Mouse (Mus musculus) kidney, embryonic 15.5 days (tissue): ENCODE data around the gene Pknox1. TPM values are rescaled to one million over a fixed set of nuclear protein-coding genes. Genes with fewer than 3 reads are reported as not detected.

Experiments
- ATAC-seq: fragments of 200-750 bp; cut with Nextera tagmentation; replicated peaks from 2 replicates; pipeline ENCODE4 v1.8.0; 2017; ENCODE audit warnings: moderate TSS enrichment; ENCODE audit not compliant: low FRiP score
- H3K27ac ChIP-seq: fragments of 300-500 bp; sonication (generic); 2 replicates; pipeline ENCODE4 v1.5.1; 2015; ENCODE audit warnings: mild to moderate bottlenecking, inconsistent platforms
- H3K27me3 ChIP-seq: fragments of 300-500 bp; sonication (generic); 2 replicates; pipeline ENCODE4 v1.6.1; 2015; ENCODE audit warnings: inconsistent platforms
- H3K36me3 ChIP-seq: fragments of 300-500 bp; sonication (generic); 2 replicates; pipeline ENCODE4 v1.6.1; 2015; ENCODE audit warnings: inconsistent platforms
- H3K4me1 ChIP-seq: fragments of 300-500 bp; sonication (generic); 2 replicates; pipeline ENCODE4 v1.6.1; 2015; ENCODE audit warnings: inconsistent platforms
- H3K4me2 ChIP-seq: fragments of 300-500 bp; sonication (generic); 2 replicates; pipeline ENCODE4 v1.6.1; 2015; ENCODE audit warnings: moderate library complexity, mild to moderate bottlenecking, inconsistent platforms
- H3K4me3 ChIP-seq: fragments of 300-500 bp; sonication (generic); replicated peaks from 2 replicates; pipeline ENCODE4 v1.5.1; 2015; ENCODE audit warnings: mild to moderate bottlenecking, inconsistent platforms
- H3K9ac ChIP-seq: fragments of 300-500 bp; sonication (generic); 2 replicates; pipeline ENCODE4 v1.6.1; 2015; ENCODE audit warnings: mild to moderate bottlenecking, inconsistent platforms
- H3K9me3 ChIP-seq: fragments of 300-500 bp; sonication (generic); replicated peaks from 2 replicates; pipeline ENCODE4 v1.6.1; 2016; ENCODE audit warnings: inconsistent platforms
- WGBS: fragments of 180-500 bp; shearing (Covaris S2); methylation state at CpG from one replicate; pipeline ENCODE4 v1.1.7; 2015; ENCODE audit warnings: mixed read lengths; 5-methylcytosine and 5-hydroxymethylcytosine counted together
- microRNA-seq: library from miRNA; unstranded; fragments of <30 nt; microRNA quantifications from one replicate; pipeline ENCODE4, GENCODE M21; 2016
- polyA plus RNA-seq: library from polyadenylated mRNA; unstranded; fragments of >200 nt; fragmentation: Nextera tagmentation; extraction: Ambion mirVana; gene quantifications from 2 replicates; pipeline ENCODE4 v1.2.1, GENCODE M21; 2015

Pknox1 gene
- polyA plus RNA-seq, 1 experiment from 2014 or later = 40.5 TPM

DNA sequence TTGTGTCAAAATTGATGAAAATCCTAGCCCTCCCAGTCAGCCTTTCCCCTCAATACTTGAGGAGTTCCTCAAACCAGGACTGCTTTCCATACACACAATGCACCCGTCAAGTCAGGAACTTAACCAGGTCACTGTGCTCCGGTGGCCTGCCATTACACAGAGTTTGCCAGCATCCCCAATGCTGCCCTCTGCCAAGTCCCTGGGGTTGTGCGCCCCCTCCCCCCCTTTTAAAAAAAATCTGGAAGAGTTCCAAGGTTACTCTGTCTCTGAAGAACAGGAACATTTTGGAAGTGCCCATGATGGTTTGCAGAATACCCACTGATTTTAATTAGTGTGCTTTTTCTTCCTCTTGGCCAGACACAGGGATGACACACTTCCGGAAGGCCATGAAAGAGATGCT is 75.1 kb downstream of the Pknox1 start:
- no peak overlapping the region for H3K9ac ChIP-seq
- H3K27ac ChIP-seq = no peak overlapping the region
- H3K4me3 ChIP-seq = no peak overlapping the region
- H3K9me3 ChIP-seq = no peaks in the 10 kb centered on the region
- H3K4me1 ChIP-seq = peaks cover 18% of the 10 kb centered on the region
- no peaks in the 10 kb centered on the region for H3K36me3 ChIP-seq
- no peak for ATAC-seq
- WGBS = 76% methylated on average over 4 of the region's 4 CpGs
- no peak overlapping the region for H3K4me2 ChIP-seq
- H3K27me3 ChIP-seq = peaks cover 17% of the 10 kb centered on the region

DNA sequence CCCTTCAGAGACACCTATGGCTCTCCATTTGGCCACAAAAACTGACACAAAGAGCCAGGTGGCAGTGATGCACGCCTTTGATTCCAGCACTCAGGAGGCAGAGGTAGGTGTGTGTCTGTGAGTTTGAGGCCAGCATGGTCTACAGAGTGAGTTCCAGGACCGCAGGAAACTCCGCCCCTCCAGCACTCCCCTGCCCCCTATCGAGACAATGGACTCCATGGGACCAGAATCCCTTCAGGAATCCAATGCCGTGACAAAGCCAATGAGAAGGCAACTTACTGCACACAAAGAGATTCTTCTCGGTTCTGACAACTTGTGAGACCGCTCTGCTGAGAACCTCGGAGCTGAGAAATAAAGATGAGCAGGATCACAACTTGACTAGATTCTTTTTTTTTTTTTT is 77.8 kb downstream of the Pknox1 start:
- Histone ChIP-seq H3K4me1 (peaks cover 4% of the 10 kb centered on the region), H3K4me3 (no peak overlapping the region), H3K4me2 (no peak overlapping the region), H3K36me3 (peaks cover 20% of the 10 kb centered on the region), H3K27ac (no peak overlapping the region), H3K27me3 (no peaks in the 10 kb centered on the region), H3K9me3 (no peaks in the 10 kb centered on the region), H3K9ac (no peak overlapping the region)
- WGBS = 56% methylated on average over 8 of the region's 8 CpGs
- ATAC-seq = no peak

DNA sequence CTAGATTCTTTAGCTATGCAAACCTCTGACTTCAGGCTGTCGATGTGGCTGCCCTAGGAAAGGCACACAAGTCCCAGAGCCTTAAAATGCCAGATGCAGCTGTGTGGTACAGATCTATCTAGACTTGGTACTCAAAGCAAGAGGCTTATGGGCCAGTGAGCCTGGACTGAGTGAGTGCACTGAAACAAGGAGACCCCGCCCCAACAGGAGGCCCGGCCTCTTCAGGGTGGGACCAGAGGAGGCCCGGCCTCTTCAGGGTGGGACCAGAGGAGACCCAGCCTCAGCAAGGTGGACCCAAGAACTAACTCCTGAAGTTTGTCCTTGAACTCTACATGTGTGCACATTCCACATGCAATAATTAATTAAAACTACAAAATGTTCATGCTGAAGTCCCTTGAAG is 78.4 kb downstream of the Pknox1 start:
- Histone ChIP-seq H3K36me3 (peaks cover 26% of the 10 kb centered on the region), H3K27ac (no peak overlapping the region), H3K9ac (no peak overlapping the region), H3K9me3 (no peaks in the 10 kb centered on the region), H3K4me2 (no peak overlapping the region), H3K4me3 (no peak overlapping the region), H3K4me1 (no peaks in the 10 kb centered on the region), H3K27me3 (no peaks in the 10 kb centered on the region)
- 76% methylated on average over 4 of the region's 4 CpGs for WGBS
- ATAC-seq = no peak

DNA sequence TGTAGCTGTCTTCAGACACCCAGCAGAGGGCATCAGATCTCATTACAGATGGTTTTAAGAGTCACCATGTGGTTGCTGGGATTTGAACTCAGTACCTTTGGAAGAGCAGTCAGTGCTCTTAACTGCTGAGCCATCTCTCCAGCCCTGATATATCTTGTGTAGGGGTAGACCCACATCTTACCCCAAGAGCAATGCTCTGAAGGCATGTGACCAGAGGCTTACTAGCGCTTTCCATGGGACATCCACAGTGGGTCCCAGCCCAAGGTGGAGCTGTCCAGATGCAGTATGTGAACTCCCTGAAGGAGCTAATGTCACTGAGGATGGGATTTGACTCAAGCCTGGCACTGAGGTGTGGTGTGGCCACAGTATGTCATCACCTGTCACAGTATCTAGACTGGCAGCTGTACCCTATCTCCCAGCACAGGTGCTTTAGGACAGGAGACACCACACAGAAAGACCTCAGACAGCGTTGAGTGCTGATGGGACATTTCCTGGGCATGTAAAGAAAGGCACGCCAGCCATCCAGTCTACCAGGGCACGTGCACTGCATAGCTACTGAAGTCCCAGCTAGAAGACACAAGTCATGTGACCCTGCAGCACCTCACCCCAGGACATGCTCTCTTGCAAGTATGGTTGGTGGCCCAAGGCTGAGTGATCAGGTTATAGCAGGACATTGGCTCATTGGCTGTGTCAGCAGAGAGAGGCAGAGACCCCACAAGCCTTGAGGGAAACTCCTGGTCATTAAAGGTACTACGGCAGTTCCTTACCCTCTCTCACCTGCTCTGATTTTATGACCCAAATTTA is 81.9 kb downstream of the Pknox1 start:
- WGBS = 94% methylated on average over 5 of the region's 5 CpGs
- H3K4me3 ChIP-seq = no peak overlapping the region
- no peak overlapping the region for H3K27ac ChIP-seq
- peak; percentile 40; the same call in 1 of the 2 replicates for ATAC-seq
- H3K4me1 ChIP-seq = no peaks in the 10 kb centered on the region
- H3K27me3 ChIP-seq = no peaks in the 10 kb centered on the region
- no peak overlapping the region for H3K4me2 ChIP-seq
- no peak overlapping the region for H3K9ac ChIP-seq
- H3K9me3 ChIP-seq = no peaks in the 10 kb centered on the region
- H3K36me3 ChIP-seq = peaks cover 61% of the 10 kb centered on the region

DNA sequence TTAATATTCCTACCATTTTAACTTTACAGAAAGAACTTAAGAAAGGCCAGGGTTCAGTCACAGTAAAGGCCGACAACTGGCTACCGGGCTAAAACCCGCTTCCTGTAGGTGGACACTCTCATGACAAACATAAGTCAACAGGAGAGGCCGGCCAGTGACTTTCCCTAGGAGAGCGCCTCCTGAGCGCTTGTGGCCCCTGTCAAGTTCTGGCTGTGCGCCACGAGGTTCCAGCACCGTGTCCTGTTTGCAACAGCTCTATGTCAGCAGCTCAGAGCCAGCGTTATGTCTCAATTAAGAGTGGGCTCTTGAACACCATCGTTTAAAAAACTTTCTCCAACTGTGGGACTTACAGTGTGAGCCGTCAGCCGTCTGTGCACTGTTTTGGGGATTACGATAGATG is 87.6 kb downstream of the Pknox1 start:
- H3K36me3 ChIP-seq = peaks cover 95% of the 10 kb centered on the region
- H3K27ac ChIP-seq = no peak overlapping the region
- no peaks in the 10 kb centered on the region for H3K27me3 ChIP-seq
- H3K9me3 ChIP-seq = no peaks in the 10 kb centered on the region
- 93% methylated on average over 14 of the region's 14 CpGs for WGBS
- H3K9ac ChIP-seq = no peak overlapping the region
- H3K4me1 ChIP-seq = peaks cover 14% of the 10 kb centered on the region
- no peak for ATAC-seq
- H3K4me3 ChIP-seq = no peak overlapping the region
- no peak overlapping the region for H3K4me2 ChIP-seq

DNA sequence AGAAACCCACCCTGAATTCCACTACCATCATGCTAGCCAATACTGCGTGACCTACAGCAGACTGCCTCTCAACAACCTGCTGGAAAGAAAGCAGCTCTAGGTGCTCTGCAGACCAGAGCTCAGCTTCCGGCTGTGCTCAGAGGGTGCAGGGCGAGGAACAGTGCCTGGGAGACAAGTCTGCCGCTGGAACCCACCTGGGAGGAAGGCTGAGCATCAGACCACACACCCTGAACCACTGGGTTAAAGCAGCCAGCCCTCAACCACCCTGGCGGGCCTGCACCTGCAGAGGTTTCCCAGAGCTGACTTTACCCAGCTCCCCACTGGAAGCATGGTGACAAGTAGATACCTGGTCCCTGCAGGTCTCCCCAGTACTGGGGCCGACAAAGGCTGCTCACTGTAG is 88.7 kb downstream of the Pknox1 start:
- peaks cover 84% of the 10 kb centered on the region for H3K36me3 ChIP-seq
- no peak overlapping the region for H3K4me3 ChIP-seq
- H3K27ac ChIP-seq = no peak overlapping the region
- no peak for ATAC-seq
- H3K9ac ChIP-seq = no peak overlapping the region
- H3K4me1 ChIP-seq = peaks cover 19% of the 10 kb centered on the region
- H3K9me3 ChIP-seq = no peaks in the 10 kb centered on the region
- no peak overlapping the region for H3K4me2 ChIP-seq
- no peaks in the 10 kb centered on the region for H3K27me3 ChIP-seq
- 83% methylated on average over 6 of the region's 6 CpGs for WGBS

DNA sequence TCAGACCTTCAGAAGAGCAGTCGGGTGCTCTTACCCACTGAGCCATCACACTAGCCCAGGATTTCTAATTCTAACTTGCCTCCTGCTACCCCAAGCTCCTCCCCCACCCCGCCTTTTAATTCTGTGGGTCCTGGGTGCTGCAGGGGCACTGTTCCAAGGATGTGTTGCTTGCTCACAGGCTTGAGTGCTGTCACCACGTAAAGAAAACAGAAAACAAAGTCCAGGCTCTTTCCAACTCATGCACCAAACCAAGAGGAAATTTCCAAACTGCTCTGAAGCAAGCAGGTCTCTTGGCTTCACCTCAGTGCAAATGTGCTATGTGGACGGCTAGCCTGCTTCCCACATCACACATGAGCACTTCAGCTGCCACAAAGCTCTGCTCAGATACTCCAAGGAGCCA is 90.8 kb downstream of the Pknox1 start:
- no peak for ATAC-seq
- Histone ChIP-seq H3K4me3 (no peak overlapping the region), H3K4me1 (peaks cover 25% of the 10 kb centered on the region), H3K9me3 (no peaks in the 10 kb centered on the region), H3K9ac (no peak overlapping the region), H3K27ac (no peak overlapping the region), H3K27me3 (no peaks in the 10 kb centered on the region), H3K36me3 (peaks cover 63% of the 10 kb centered on the region), H3K4me2 (no peak overlapping the region)
- 75% methylated on average over 4 of the region's 4 CpGs for WGBS

DNA sequence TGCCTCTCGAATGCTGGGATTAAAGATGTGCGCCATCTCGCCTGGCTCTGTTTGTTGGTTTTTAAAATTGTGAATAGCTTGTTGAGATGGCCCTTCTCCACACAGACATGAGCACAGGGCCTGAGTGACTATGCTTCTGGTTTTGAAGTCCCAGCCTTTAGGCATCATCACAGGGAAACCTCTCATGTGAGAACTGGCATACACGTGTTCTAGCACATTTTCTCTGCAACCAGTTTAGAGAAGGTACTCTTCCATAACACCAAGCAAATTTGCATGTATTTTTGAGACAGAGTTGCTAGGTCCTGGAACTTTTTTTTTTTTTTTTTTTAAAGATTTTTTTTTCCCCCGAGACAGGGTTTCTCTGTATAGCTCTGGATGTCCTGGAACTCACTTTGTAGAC is 92.1 kb downstream of the Pknox1 start:
- peaks cover 50% of the 10 kb centered on the region for H3K36me3 ChIP-seq
- peaks cover 25% of the 10 kb centered on the region for H3K4me1 ChIP-seq
- no peak for ATAC-seq
- H3K27ac ChIP-seq = no peak overlapping the region
- 86% methylated on average over 5 of the region's 5 CpGs for WGBS
- peak overlapping the region; percentile 70; the same call in 1 of the 2 replicates for H3K4me3 ChIP-seq
- H3K9me3 ChIP-seq = no peaks in the 10 kb centered on the region
- H3K9ac ChIP-seq = no peak overlapping the region
- no peaks in the 10 kb centered on the region for H3K27me3 ChIP-seq
- H3K4me2 ChIP-seq = peak overlapping the region; percentile 92; the same call in 1 of the 2 replicates

Small RNA genes lying within 50 kb of the gene (microRNA-seq; reads per million reads assigned to microRNA genes)
- gene Gm24970 = not detected

Other genes with a start within 250 kb of the Pknox1 start
- gene Pde9a, start 178.5 kb upstream of the Pknox1 start, polyA plus RNA-seq = 27.6 and 34.9 TPM in 2 replicates
- 46.5 and 49.6 TPM in 2 replicates for gene Wdr4, start 44.8 kb upstream of the Pknox1 start, polyA plus RNA-seq
- gene Ndufv3, start 44.6 kb upstream of the Pknox1 start, polyA plus RNA-seq = 261 TPM in 2 replicates
- gene Cbs, start 72.5 kb downstream of the Pknox1 start, polyA plus RNA-seq = 3.1 and 3.2 TPM in 2 replicates
- gene U2af1, start 94.2 kb downstream of the Pknox1 start, polyA plus RNA-seq = 335 and 336 TPM in 2 replicates
- 0.38 TPM in 1 of 2 replicates, not detected in the other for gene Cryaa, start 113.1 kb downstream of the Pknox1 start, polyA plus RNA-seq